Mouse (Mus musculus): Measurements from ENCODE around the gene Styx.
"Not testable (repeated sequence)": the region's sequence is repeated elsewhere in the genome, so short reads cannot be mapped to it uniquely, and the experiment has no call there.

Styx gene

DNA sequence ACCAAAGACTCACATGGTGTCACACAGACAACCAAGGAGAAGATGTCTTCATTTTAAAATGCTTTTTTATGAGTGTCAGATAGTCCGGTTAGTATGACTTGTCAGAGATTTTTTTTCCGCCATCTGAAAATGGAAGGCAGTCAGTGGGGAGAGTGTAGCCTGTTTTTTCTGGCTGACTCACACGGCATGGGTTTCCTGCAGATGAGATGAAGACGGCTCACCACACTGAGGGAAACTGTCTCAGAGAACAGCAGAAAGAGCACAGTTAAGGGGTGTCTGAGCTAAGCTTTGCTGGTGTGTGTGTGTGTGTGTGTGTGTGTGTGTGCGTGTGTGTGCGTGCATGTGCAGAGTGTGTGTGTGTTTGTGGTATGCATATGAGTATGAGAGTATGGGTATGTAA, 90.4 kb downstream of the Styx start:
- DNase-seq = no peak

DNA sequence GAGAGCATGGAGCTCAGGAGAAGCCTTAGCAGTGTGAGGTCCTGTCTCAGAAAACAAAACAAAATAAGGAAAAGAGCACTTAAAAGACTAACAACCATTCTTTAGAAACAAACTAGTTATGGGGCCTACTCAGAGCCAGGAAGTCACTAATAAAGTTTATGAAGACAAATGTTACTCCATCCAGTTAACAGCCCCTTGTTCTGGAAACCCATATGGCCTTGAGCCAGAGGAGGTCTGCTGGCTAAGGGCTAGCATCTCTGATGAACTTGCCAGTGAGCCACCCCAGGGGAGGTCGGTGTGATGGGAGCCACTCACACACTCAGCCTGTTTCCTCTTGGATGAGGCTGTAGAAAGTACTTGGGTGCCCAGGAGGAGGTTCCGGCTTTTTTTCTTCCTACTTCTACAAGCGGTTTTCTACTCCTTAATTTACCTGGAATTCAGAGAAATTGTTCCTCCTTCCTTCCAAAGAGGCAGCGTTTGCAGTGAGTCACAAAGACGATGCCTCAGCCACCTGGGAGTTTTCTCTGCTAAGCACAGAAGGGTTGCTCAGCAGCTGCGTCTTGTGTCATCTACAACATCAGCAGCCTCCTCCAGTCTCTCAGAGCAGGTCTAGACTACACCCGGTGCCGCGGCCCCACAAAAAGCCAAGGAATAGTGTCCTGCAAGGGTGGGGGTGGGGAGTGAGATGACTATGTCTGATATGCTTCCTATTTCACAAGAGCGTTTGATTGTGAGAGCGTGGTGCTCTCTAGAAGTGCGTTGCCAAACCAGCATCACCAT, 92.1 kb downstream of the Styx start:
- DNase-seq = no peak

DNA sequence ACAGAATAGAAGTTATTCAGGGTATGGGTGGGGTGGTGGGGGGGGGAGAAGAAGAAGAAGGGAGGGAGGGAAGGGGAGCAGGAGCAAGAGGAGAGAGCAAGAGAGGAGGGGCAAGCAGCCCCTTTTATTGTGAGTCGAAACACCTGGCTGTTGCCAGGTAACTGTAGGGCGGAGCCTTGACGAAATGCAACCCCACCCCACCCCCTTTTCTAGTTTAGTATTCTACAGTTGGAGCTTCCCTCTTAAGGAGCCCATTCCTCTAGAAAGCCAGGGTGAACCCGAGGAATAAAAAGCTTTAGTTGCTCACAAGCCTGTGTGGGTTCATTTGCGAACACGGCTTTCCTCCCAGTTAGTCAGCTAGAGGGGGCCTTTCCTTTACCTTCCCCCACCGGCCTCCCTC, 94.0 kb downstream of the Styx start:
- no peak for DNase-seq

DNA sequence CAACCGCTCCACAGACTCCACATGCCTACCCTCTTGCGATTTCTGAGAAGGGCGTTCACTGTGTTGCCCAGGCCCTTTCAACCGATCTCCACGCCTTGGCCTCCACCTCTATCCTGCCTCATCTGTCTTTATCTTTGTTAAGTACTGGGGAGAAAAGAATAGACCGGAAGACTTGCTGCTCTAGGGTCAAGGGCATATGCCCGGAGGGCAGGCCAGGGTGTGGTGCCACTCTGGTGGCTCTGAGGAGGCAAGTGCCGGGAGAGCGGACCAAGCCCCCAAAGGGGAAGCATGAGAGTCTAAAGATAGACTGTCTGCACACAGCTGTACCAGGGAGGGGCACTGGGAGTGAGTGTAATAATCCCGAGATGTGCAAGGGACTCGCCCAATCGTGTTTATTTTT, 94.6 kb downstream of the Styx start:
- DNase-seq = peak; percentile 60

DNA sequence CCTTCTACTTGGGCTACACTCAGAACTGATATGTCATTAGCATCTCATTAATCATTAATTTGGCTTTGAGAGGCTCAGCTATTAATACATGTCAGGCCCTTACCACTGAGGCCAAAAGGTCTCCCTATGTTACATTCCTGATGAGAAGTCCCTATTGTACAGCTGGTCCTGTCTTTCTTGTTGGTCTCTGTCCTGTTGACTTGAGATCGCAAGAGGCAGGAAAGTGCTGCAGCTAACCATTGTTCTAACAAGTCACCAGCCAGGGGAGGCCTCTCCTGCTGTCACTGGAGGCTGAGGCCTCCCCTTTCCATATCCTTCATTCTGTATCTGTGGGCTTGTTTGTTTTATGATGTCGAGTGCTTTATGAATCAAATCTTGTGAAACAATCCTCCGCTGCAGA, 95.9 kb downstream of the Styx start:
- no peak for DNase-seq

DNA sequence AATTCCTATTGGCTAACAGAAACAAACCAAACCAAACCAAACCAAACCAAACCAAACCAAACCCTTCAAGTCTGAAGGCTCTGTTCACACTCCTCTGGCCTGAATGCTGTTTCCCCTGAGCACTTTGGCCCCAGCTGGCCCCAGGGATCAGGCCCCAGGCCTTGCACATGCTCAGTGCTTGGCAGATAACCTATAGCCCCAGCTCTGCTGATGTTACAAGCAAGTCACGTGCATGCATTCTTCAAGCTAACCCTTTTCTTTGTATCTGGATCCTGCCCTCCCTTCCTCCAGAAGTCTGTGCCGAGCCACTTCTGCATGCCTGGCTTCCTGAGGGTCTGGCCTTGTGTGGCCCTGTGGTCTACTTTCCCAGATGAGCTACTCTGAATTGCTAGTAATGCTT, 100.2 kb downstream of the Styx start:
- no peak for DNase-seq

DNA sequence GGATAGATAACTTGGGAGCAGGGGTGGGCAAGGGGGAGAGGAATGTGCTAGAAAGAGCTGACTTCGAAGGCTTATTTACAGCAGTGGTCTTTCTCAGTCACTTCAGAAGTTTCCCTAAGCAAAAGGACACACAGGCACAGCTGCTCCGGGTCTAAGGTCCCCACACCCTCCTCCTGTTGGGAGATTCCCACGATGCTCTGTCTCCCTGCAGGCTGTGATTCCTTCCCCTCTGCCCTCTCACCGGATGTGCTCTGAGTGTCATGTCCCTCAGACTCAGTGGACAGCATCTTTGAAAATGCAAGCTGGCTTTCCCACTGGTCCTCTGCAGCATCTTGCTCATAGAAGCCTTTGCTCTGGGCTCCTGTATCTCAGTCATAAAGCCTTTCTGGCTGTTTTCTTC, 101.3 kb downstream of the Styx start:
- peak; percentile 73 for DNase-seq

DNA sequence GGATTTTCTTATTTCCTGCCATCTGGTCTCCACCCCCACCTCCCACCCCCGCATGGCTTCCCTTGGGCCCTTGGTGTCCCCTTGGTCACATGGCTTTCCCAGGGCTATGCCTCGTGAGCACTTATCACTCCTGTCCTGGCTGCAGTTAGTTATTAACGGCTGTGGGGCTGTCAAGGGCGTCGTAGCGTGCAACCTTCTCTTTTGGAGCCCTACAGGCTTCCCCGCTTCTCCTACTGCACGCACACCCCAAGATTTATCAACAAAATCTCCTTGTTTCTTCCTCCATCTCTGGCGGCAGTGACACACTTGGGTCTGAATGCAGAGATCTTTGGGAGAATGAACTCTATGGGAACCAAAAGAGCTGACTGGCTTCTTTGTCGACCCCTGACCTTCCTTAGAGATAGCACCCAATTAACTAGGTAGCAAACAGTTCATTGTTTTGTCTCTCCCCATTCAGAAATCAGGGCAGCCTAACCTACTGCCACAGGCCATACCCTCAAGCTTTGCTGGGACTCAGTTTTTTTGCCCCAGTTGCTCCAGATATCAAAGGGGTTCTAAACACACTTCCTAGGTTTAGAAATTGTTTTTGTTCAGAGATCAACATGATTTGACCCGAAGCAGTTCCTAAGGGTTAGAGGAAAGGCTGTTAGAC, 102.1 kb downstream of the Styx start:
- peak; percentile 47 for DNase-seq

DNA sequence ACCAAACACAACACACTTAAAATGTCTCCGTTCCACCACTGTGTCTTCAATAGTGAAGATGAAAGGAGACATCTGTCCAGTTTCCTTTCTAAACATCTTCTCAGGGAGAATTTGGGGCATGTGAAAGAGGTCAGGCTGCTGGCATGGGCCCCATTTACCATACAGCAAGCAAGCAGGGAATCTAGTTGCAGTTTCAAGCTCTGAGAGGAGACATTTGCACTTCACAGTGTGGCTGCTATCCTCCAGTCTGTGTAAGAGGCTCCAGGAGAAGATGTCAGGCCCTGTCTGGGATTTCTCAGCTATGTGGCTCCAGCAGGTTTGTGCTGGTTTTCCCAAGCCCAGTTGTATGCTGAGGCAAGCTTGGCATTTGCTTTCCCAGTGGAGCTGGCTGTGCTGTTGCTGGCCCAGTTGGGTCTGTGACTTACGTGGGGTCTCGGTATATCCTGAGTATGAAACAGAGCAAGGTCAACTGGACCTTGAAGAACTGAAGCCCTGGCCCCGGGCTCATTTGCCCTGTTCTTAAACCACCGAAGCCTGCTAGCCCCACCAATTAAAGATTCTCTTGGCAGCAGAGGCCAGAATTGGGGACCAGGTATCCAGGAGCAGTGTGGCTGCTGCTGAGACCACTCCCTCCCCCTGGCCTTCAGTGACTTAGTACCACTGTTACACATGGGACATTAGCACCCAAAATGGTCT, 102.8 kb downstream of the Styx start:
- peak; percentile 72 for DNase-seq

DNA sequence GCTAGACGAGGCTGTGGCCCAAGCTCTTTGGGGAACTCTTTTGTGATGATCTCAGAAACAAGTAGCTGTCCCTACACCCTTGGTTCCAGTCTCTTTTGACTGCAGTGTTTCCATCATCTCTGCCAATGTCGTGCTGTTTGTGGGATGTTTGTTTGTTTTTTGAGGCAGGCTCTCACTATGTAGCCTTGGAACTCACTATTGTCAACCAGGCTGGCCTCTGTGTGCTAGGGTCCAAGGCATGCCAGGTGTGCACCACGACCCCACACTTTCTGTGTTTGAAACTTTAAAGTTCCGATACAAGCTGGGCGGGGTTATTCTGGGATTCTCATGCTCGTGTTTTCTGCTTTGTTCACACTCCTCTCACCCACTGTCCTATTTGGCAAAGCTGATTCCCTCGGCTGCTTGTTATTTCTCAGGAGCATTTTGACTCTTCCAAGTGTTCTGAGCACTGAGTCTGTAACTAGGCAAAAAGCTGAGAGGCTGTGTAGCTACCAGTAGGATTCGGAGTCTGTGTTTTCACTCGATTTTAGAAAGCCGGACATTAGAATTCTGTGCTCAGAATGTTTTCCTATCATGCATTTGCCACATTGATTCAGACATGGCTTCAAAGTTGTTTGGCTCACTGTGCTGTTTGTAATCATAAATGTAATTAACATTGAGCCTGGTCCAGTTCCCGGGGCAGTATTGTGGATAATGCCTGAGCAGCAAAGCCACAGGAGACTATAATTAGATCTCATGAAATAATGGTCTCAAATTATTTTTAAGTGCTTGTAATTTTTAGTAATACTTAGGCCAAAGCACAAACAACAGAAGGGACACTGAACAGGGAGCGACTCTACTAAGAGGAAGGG, 105.0 kb downstream of the Styx start:
- peak; percentile 43 for DNase-seq

DNA sequence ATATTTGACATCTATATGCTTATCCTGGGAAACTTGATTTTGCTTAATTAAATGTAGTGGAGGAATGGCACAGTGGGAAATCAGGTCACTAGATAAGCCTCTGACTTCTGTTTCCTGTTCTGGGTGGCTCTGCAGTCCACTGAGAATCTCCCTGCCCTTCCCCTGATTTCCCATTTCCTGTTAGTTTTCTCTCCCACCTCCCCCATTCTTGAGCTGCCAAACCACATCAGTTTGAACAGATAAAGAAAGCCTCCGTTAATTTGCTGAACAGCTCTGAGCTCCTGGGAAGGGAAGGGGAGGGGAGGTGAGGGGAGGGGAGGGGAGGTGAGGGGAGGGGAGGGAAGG, 105.6 kb downstream of the Styx start:
- peak; percentile 73 for DNase-seq

DNA sequence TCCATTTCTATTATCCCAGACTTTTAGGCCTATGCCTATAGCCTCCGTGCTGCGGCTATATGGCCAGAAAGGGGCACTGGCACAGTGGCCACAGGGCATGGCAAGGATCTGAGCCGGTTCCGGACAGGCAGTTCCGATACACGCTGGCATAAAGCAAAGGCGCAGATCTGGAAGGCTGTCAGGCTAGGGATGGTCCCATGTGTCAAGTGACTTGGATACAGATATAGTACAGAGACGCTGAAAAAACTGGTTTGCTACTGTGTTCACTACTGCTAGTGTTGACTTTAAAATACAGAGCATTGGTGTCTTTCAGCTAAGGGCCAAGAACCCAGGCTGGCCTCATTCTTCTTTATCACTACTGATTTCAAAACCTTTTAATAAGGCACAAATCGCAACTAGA, 106.1 kb downstream of the Styx start:
- no peak for DNase-seq

DNA sequence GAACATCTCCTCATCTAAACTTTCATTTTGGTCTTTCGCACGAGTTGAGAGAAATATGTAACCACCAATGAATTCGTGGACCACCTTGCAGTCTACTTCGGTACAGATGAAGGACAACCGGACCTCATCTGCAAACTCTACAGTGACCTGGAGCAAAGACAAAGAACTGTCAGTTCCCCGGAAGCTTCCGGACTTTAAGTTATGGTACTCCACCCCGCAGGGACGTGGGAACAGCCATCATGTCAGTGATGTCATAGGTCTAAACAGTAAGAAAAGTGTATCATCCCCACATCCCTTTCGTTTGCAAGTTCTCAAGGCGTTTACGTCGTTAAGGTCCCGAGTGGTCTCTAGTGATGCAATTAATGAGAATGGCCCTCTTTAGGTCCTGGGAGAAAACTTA, 109.0 kb downstream of the Styx start:
- DNase-seq = no peak

DNA sequence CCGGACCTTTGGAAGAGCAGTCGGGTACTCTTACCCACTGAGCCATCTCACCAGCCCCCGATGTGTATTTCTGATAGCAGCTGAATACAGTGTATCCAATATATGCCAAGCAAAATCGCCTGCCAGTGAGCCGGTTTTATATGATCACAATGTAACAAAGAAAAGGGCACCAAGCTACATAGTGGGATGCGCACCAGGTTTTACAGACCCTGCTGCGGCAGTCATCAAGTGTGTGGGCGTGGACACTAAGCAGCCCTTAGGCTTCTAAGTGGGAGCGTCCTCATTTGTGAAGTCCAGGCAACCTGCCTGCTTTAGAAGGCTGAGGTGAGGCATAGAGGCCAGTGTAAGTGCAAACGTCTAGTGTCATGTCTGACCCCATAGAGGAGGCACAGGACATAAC, 109.6 kb downstream of the Styx start:
- no peak for DNase-seq

DNA sequence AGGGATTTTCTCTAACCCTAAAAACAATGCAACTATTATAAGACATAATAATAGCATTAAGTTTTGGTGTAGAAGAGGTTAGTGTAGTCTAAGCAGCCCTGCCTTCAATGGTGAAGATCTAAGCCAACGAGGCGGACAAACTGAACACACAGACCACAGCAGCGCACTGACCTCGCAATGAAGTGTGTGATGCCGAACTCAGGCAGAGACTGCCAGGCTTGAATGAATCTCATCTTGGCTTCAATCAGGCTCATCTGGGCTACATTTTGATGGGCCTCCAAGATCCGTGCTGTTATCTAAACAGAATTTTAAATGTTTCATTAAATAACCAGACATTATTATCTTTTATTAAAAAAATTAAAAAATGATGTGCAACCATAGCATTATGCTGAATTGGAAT, 111.1 kb downstream of the Styx start:
- no peak for DNase-seq

DNA sequence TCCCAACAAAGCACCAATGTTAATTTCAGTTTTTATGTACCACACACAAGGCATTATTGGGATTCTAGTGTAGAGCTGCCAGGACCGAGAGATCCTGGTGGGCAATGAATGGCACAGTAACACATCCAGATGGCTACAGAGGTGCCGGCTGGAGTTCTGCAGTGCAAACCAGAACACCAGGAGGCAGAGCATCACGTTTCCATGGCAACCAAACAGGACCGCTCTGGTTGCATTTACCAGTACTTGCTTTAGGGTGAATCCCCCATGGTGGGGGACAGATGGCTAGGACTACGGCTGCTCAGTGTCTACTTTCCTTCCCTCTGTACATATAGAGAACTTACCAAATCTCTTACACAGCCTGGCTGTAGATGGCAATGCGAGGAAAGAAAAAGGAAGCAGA, 111.5 kb downstream of the Styx start:
- DNase-seq = no peak

DNA sequence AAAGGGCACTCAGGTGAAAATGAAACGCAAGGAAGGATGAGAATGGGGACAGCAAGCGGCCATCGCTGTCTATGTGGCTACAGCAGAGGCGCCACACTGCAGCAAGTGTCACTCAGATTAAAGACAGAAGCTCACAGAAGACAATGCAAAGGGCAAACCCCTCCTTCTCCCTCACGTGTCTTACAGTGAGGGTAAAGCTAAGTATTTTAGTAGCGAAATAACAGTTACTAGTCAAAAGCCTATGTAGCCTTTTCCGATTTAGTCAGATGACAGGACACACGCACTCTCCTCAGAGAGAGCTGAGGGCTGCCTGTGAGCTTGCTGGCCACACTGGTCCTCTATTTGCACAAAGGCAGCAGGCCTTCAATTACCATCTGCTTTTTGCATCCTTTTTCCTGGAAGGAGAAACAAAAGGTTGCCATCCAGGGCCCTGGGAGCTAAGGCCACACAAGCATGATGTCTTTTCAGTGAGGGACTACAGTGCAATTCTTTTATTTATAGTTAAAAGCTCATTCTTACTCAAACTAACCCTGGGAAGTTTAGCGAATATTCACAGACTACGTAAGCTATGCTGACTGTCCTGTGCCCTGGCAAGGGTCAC, 112.1 kb downstream of the Styx start:
- no peak for DNase-seq

DNA sequence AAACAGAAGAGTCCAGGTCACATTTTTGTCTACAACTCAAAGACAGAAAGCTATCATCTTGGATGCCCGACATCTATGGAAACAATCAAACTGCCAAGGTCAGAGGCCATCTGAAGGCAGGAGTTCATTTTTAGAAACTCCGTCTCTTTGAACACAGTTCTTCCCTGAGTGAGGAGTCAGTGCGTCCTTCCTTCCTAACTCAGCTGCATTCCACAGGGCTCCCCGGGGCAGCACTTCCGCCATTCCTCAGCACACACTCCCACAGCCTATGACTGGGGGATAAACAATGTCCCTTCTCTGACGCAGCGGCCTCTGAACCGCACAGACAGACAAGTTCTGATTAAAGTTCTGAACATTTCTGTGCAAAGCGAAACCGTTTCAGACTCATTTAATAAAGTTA, 112.7 kb downstream of the Styx start:
- peak; percentile 84 for DNase-seq

DNA sequence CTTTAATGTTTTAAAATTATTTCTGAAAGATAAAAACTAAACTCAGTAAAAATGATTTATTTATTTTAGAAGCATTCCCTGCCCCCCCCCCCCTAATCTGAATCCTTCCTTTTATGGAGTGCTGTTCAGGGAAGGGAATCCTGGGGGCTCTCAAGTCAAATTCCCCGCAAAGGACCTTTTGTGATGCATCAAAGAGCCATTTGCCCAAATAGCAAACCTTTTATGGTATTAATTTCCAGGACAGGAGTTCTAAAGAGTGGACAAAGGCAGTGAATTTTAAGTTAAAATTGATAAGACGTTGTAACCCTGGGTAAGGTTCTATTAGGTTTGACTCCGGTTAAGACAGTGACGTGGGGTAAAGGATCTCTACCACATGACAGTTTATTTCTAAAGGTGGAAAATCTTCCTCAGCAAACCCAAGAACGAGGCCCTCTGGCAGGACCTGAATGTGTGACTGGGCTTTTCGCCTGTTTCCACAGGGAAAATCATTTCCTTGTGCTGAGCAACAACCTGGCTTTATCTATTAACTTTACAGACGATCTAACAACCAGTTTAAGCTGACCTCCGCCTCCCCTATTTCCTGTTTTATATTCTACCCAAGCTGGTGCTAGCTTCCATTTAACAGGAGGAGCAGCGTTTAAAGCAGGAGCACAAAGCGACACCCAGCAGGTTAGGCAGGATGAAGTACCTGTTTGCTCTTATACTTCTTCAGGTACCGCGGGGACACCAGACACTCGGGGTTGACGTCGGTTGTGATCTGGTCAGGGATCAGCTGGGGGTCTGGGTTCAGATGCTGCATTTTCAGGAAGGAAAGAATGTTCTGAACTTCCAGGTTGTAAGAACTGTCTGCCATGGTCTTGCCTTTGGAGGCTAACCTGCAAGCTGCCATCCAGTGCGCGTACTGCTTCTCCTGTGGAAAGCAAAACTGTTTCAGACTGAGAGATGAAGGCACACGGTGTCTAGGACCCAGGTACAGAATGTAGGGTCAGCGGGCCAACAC, 113.4 kb downstream of the Styx start:
- no peak for DNase-seq

DNA sequence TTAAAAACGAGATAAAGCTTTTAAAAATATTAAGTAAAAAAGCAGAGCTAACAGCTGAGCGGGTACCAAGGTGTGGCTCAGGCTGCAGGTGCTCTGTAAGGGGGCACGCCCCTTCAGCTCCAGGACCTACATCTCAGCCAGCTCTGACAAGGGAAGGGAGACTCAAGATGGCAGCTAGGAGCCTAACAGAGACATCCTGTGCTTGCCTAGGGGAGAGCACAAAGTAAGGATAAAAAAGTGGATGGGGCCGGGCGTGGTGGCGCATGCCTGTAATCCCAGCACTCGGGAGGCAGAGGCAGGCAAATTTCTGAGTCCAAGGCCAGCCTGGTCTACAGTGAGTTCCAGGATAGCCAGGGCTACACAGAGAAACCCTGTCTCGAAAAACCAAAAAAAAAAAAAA, 115.5 kb downstream of the Styx start:
- not testable (repeated sequence) for DNase-seq

DNA sequence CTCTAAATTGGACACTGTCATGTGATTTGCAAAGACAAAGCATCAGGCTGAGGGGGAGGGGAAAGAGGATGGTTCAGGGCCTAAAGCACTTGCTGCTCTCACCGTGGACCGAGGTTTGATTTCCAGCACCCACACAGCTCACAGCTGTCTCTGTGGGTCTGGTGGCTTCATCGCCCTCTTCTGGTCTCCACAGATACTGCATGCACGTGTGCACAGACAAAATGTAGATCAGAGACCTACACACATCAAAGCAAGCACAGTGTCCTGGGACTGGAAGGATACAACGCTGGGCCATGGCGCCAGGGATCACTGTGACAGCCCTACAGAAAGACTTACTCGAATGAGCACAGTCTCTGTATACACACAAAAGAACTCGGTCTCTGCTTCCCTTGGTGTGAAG, 118.6 kb downstream of the Styx start:
- no peak for DNase-seq

All from lung, postnatal 10 days (tissue).